Mouse (Mus musculus) retina, adult 2 months (tissue): ENCODE measurements at regions not wholly inside any gene's neighbourhood (a gene's known extent, or its start where the extent isn't known, plus 50 kb on each side); places are given as distances from the start of the nearest gene placed in this dataset.

Source experiments
- DNase-seq: peaks from one replicate; pipeline ENCODE4 v3.0.0-alpha.2; 2012; ENCODE audit warnings: low read depth, low spot score

DNA sequence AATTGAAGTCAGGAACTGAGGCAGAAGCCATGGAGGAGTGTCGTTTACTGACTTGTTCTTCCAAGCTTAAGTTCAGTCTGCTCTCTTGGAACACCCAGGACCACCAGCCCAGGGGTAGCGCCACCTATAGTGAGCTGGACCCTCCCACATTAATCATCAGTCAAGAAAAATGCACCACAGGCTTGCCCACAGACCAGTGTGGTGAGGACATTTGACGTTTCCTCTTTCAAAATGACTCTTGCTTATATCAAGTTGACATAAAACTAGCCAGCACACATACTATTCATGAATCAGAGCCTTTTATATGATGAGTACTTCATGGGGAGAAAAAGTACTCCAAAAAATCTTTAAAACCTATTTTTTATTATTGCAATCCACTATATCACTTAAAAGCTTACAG, 69.7 kb upstream of the Paip1 start:
- DNase-seq = no peak

DNA sequence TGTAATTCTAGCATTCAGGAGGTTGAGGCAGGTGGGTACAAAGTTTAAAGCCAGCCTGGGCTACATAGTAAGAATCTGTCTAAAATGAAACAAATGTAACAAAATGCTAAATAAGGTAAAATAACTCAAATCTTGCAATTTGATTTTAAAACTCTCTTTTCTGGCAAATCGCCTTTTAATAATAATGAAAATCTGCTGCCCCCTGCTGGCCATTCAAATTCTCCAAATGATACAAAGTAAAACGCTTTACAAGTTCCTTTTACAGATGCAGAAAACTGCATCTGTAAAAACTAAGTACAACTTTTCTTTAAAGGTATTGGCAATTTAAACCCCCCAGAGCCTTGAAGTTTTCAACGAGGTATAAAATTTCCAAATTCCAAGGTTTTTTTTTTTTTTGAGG, 65.0 kb upstream of the Paip1 start:
- no peak for DNase-seq

DNA sequence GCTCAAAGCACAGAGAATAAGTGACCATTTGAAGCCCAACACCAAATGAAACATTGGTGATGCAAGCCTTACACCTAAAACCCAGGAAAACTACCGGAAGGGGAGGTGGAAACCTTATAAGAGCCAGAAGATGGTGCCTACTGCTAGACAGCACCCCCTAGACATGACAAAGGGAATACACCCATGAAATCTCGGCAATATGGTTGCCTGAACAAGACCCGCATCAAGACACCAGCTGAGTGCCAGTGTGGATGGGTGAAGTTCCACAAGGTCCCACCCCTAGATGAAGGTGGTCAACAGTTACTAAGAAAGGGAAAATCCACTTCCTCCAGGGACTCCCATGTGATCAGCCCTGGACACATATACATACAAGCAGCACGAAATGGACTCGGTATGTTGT, 64.2 kb upstream of the Paip1 start:
- no peak for DNase-seq

DNA sequence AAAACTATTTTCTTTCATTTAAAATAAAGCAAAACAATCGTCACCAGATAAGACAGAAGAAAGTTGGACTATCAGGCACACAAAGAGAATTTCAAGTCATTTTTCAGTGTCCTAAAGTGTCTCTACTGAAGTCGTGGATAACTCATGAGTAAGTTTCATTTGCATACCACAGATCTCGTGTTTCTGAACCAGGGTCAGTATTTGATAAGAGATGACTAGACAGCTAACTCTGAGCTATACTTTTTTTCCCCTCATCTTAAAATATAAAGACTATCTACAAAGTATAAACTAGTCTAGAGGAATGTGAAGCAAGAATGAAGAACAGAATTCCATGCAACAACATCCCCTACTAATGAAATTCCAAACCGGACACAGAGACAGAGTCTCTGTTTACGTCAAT, 60.9 kb upstream of the Paip1 start:
- DNase-seq = no peak

DNA sequence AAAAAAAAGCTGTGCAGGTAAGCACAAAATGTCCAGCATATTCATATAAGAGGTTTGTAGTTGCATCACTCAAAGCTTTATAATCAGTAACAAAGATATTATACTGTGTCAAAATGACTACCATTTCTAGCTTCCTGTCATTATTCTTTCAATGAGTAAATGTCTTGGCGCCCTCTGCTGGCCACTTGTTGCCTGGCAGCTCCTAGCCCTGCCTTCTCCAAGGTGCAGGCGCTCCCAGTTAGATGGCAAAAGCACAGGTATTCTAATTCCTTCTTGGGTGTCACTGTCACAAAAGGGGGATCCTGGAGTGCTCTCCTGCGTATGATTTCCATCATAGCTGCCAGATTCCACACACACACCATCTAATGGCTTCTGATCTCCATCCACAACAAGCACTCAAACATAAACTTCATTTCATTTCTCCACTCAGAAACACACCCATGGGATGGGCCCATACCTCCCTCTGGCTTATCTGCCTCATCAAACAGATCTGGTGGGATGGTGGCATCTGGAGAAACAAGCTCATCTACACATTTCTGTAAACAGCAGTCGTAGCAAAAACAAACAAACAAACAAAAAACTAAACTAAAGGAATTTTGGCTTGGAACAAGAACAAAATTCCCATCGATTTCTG, 49.9 kb upstream of the Paip1 start:
- peak; percentile 23 for DNase-seq
